Mouse (Mus musculus) hematopoietic stem cell, adult 5-6 weeks (primary cell): Measurements from ENCODE around the gene Gm45713. TPM values are rescaled to one million over a fixed set of nuclear protein-coding genes. Genes with fewer than 3 reads are reported as not detected.
"Not testable (repeated sequence)": the region's sequence is repeated elsewhere in the genome, so short reads cannot be mapped to it uniquely, and the experiment has no call there.

Source experiments
- ATAC-seq, 2 experiments: fragments of 125-278 bp in 1 of 2; replicated peaks in 1 of 2; 2 replicates each; pipeline ENCODE4 v1.8.0; 2016 to 2017; ENCODE audit warnings: inconsistent platforms in 2 of 2, mild to moderate bottlenecking in 2 of 2, moderate number of reproducible peaks in 2 of 2, low read depth in 1 of 2, moderate TSS enrichment in 1 of 2; ENCODE audit not compliant: low FRiP score in 2 of 2, poor library complexity in 2 of 2, severe bottlenecking in 2 of 2, insufficient read depth in 1 of 2, low TSS enrichment in 1 of 2
- total RNA-seq: library from RNA; stranded (forward); fragments of 172-1452, 232-1000 nt; gene quantifications from 2 replicates; pipeline ENCODE4 v1.2.3, GENCODE M21; 2017

The Gm45713 gene
- total RNA-seq, 1 experiment from 2014 or later = 0.35 TPM

DNA sequence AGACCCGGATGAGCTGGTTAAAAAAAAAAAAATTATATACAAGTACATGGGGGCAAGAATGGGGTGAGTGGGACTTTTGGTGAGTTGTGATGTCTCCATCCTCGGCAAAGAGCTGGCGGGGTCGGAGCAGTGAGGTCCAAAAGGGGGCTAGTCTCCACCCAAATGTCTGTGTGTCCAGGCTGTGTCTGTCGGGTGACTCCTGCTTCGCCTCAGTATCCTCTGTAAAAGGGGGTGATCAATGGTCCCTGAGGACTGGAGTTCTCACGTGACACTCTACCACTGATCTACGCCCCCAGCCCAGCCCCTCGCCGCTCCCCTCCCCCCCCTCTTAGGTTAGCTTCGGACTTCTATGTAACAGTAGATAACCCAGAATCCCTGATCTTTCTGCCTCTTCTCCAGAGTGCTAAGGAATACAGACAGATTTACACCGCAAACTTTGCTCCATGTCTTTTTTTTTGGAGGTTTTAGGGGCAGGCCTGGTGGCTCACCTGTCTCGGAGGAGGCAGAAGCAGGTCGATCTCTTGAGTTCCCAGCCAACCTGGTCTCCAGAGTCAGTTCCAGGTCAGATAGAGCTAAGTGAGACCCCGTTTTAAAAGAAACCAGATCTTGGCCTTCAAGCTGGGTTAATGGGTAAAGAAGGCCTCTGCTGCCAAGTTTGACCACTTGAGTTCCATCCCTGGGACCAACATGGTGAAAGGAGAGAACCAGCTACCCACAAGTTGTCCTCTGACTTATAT is 6.1 kb downstream of the Gm45713 start:
- no peak for ATAC-seq

DNA sequence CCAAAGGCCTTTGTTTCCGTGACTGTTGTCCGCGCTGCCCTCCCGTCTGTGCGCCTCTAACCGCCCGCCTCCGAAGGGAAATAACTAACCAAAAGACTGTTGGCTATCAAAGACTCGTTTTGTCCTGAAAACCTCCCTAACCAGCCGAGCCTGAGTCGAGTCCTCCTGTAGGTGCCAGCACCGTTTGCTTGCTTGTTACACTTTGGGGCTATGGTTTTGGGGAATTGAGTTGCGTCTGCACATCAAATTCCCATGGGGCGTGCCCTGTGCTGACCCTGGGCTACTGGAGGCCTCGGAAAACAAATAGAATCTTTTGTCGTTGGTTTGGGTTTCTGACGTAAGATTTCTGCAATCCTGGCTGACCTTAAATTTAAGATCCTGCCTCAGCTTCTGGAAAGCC is 6.7 kb downstream of the Gm45713 start:
- ATAC-seq = 0 out of 4 replicates have a peak, but pooled peaks of 1 of the 2 experiments have one; percentile 0

- ATAC-seq = peak; percentile 80 to 85
Measured at GRCm38 (mm10) chr7:45128624-45129246, 7.3 kb downstream of the Gm45713 start, which contains the start of gene Rpl13a. Gene Rpl13a (minus strand): TSS chr7:45128761.

- ATAC-seq = no peak
Measured at GRCm38 (mm10) chr7:45127700-45128224, 8.3 kb downstream of the Gm45713 start.

- no peak for ATAC-seq
Measured at GRCm38 (mm10) chr7:45126844-45127699, 9.0 kb downstream of the Gm45713 start.

- ATAC-seq = no peak
Measured at GRCm38 (mm10) chr7:45126147-45126843, 9.7 kb downstream of the Gm45713 start.

GRCm38 (mm10) chr7:45125649-45126048 is 10.4 kb downstream of the Gm45713 start:
- ATAC-seq = not testable (repeated sequence)

- ATAC-seq = no peak
Measured at GRCm38 (mm10) chr7:45125144-45125600, 10.9 kb downstream of the Gm45713 start.

DNA sequence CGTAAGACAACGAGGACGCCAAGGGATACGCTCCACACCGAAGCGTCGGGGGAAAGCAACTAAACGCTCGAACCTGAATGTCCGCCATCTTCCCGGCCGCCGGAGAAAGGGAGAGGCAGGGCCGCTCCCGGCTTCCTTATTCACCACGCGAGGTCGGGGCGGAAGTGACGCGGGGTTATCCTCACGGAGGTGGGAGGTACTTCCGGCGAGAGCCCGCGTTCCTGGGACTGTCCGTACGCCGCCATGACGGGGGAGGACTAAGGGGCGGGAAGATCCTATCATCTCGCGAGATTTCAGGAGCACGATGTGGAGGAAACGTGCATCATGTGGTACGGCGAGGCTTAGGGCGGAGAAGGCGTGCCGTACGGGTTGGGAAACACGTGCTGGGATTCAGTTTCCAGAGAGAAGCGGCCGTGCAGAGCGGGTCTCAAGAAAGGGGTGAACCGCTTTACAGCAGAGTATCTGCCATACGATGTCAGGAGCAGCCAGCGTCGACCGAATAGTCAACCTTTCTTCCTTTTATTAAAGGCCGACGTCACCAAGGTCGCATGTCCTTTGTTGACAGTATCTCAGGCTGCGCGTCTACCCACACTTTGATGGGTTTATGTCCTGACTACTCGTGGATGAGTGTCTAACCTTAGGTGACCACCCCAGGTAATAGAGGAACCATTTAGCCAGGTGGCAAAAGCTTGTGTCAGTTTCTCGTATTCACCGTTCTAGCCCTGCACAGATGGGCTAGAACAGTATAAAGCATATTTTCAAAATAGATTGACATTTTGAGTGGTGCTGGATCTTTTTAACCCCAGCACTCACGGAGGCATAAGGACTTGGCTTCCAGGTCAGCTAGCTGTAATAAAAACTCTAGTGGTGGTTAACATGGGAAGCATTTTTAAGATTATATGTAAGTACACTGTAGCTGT is 11.5 kb downstream of the Gm45713 start, which contains the start of gene Rps11:
Gene Rps11 (minus strand): TSS at position 216 of the 920 bp plus-strand sequence.
- ATAC-seq = peak; percentile 39 to 67

DNA sequence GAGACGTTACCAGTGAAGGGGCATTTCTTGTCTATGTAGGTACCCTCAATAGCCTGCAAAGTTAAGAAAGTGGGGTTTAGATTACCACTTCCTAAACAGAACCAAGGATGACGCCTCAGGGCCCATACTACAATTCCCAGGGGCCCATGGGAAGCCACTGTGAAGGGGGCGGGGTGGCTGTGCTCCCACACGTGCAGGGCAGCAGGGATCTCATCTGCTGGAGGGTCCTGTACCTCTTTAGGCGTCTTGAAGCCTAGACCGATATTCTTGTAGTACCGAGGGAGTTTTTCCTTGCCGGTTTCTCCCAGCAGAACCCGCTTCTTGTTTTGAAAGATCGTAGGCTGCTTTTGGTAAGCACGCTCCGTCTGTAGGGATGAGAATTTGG is 12.9 kb downstream of the Gm45713 start:
- ATAC-seq = no peak

DNA sequence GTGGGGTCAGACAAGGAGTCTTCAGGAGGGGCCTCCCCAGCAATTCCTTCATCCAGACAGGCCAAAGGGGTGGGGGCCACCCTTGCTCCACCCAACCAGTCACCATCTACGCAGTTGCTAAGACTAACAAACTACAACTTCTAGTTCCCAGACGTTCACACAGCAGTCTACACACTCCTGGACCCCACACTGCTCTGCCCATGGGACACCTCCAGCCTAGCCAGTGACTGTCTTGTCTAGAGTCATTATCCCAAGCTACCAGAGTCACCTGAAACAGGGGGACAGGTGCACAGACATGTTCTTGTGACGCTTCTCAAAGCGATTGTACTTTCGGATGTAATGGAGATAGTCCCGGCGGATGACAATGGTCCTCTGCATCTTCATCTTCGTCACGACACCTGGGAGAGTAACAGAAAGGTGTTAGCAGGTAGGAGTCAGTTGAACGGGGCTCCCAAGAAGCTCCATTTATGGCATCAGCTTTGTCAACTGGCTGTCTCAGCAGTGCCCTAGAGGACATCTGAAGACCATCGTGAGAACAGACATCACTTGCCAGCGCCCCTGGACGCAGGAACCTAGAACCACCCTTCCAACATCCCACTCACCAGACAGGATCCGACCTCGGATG is 13.4 kb downstream of the Gm45713 start:
- no peak for ATAC-seq

DNA sequence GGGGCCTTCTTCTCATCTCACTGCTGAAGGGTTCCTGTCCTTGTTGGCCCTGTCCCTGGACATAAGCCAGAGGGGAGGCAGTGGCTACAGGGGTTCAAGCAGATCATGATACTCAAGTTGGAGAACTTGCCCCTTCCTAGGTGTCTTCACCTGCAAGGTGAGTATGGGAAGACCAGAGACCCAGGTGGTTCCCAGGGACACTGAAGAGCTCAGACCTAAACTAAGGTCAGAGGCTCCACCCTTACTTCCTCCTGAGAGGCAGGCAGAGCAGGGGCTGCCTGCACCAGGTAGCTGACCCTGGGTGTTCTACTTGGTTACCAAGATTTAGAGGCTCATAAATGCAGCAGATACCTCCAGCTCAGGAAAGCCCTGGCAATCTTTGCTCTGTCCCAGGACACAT is 14.1 kb downstream of the Gm45713 start:
- ATAC-seq = no peak

DNA sequence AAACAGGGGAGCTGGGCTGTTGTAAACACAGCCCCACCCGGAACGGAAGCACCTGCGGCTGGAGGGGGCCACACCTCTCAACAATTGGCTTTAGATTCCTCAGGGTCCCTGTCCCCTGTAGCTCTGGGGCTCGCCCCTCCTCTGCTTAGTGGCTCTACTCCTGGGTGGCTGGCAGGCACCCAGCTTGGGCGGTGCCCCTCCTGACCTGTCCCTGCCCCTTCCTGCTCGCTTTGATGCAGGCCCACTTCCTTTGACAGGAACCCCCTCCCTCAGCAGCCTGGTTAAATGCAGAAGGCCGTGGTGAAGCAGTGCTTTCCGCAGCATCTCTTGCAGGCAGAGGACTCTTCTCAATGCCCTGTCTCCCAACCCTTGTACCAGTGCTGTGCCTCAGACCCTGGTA is 14.6 kb downstream of the Gm45713 start:
- peak; percentile 40 to 48 for ATAC-seq

- no peak for ATAC-seq
Measured at GRCm38 (mm10) chr7:45119780-45120709, 16.0 kb downstream of the Gm45713 start.

DNA sequence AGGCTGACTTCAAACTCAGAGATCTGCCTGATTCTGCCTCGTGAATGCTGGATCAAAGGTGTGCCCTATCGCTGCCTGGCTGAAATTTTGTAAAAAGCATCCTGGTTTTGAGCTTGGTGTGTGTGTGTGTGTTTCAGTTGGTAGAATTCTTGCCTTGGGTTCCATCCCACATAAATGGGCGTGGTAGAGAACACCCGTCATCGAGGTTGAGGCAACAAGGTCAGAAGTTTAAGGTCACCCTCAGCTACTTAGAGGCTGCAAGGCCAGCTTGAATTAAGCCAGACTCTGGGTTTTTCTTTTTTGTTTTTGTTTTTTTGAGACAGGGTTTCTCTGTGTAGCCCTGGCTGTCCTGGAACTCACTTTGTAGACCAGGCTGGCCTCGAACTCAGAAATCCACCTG is 17.7 kb downstream of the Gm45713 start:
- no peak for ATAC-seq
